Mouse (Mus musculus): Measurements from ENCODE around the gene Sntb2. TPM values are rescaled to one million over a fixed set of nuclear protein-coding genes. Genes with fewer than 3 reads are reported as not detected.
"Not testable (repeated sequence)": the region's sequence is repeated elsewhere in the genome, so short reads cannot be mapped to it uniquely, and the experiment has no call there.

The Sntb2 gene
- polyA plus RNA-seq, 1 experiment = 14.4 TPM

DNA sequence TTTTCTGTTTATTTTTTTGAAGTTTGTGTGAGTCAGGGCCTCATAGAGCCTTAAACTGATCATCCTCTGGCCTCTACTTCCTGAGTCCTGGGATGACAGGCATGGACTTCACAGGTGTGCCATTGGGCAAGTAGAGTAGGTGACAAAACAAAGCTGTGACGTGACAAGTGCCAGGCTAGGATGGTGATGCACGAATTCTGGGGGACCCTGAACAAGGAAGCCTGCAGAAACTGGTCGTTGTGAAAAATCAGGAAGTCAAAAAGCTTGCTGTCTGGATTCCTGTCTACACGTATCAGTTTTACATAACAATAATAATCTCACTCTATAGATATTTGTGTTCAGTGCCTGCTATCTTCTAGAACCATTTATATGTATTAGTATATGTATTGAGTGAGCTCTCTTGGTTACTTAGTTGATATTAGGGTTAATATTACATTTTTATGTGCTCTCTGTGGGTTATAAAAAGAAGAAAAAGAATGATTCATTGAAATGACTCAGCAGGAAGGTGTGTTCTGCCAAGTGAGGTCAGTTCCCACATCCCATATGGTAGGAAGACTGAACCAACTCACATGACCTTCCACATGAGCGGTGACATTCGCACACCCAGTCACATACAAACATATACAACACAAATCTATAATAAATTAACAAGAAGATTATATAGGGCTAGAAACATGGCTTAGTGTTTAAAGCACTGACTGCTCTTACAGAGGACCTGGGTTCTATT is 37.2 kb downstream of the Sntb2 start:
- no peaks in the 10 kb centered on the region for H3K4me1 ChIP-seq (ENCODE audit: control insufficient read depth, insufficient read depth, low read length)
- no peak for TF ChIP-seq CTCF (IDR thresholded peaks at IDR 0.05; ENCODE audit: control insufficient read depth, insufficient read depth, insufficient replicate concordance, low read depth, low read length)
- no peak for TF ChIP-seq POLR2A (IDR thresholded peaks at IDR 0.05; ENCODE audit: control insufficient read depth, low read depth, low read length)
- no peaks in the 10 kb centered on the region for H3K36me3 ChIP-seq (ENCODE audit: control insufficient read depth, insufficient read depth, low read length)
- H3K27me3 ChIP-seq (ENCODE audit: control insufficient read depth, insufficient read depth, low read length) = no peaks in the 10 kb centered on the region
- no peak overlapping the region for H3K27ac ChIP-seq (ENCODE audit: control insufficient read depth, insufficient read depth, low read depth, low read length)
- H3K4me3 ChIP-seq (ENCODE audit: control insufficient read depth, low read depth, low read length) = no peak overlapping the region

DNA sequence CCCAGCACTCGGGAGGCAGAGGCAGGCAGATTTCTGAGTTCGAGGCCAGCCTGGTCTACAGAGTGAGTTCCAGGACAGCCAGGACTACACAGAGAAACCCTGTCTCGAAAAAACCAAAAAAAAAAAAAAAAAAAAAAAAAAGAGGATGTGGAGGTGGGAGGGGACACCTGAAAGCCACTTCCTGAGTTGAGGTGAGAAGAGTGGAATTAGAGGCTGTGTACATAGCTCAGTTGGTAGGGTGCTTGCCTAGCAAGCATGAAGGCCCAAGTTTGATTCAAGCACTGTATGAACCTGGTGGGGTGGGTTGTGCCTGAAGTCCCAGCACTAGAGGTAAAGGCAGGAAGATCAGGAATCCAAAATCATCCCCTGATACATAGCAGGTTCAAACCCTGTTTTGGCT is 38.0 kb downstream of the Sntb2 start:
- H3K27me3 ChIP-seq (ENCODE audit: control insufficient read depth, insufficient read depth, low read length) = not testable (repeated sequence)

DNA sequence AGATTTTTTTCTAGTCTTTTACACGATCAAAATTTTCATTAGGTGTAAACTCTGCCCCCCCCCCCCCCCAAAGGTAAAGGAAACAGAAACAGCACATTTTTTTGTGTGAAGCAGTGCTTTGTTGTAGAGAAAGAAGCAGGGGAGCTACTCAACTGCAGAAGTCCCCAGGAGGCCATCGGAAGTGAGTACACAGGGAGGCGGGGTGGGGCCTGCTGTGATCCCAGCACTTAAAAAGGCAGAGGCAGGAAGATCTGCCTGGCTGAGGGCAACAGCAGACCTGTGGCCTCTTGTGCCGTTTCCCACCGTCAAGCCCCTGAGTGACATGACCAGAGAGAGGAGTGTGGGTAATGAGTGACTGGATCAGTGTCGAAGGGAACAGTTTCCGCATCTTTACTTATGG is 39.2 kb downstream of the Sntb2 start:
- H3K4me3 ChIP-seq (ENCODE audit: control insufficient read depth, low read depth, low read length) = no peak overlapping the region
- H3K27ac ChIP-seq (ENCODE audit: control insufficient read depth, insufficient read depth, low read depth, low read length) = no peak overlapping the region
- TF ChIP-seq CTCF (IDR thresholded peaks at IDR 0.05; ENCODE audit: control insufficient read depth, insufficient read depth, insufficient replicate concordance, low read depth, low read length) = no peak
- no peak for TF ChIP-seq POLR2A (IDR thresholded peaks at IDR 0.05; ENCODE audit: control insufficient read depth, low read depth, low read length)
- H3K27me3 ChIP-seq (ENCODE audit: control insufficient read depth, insufficient read depth, low read length) = no peaks in the 10 kb centered on the region
- H3K4me1 ChIP-seq (ENCODE audit: control insufficient read depth, insufficient read depth, low read length) = no peaks in the 10 kb centered on the region
- H3K36me3 ChIP-seq (ENCODE audit: control insufficient read depth, insufficient read depth, low read length) = no peaks in the 10 kb centered on the region

More for the DNA sequence above, 38.0 kb downstream of the Sntb2 start:
- H3K27ac ChIP-seq (ENCODE audit: control insufficient read depth, insufficient read depth, low read depth, low read length); H3K36me3 ChIP-seq (ENCODE audit: control insufficient read depth, insufficient read depth, low read length); H3K4me1 ChIP-seq (ENCODE audit: control insufficient read depth, insufficient read depth, low read length); H3K4me3 ChIP-seq (ENCODE audit: control insufficient read depth, low read depth, low read length): not testable (repeated sequence)

DNA sequence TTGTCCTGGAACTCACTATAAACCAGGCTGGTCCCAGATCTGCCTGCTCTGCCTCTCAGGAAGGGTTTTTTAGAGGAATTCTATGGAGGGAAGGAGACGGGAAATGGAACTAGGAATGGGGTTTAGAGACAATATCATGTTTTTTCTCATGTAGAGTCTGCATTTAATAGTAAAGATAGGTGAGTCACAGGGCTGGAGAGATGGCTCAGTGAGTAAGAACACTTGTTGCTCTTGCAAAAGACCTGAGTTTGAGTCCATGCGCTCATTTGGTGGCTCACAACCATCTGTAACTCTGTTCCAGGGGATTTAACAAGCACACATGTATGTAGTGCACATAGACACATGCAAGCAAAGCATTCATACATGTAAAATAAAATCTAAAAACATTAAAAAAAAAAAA is 40.2 kb downstream of the Sntb2 start:
- Histone ChIP-seq H3K36me3 (ENCODE audit: control insufficient read depth, insufficient read depth, low read length) (no peaks in the 10 kb centered on the region), H3K4me1 (ENCODE audit: control insufficient read depth, insufficient read depth, low read length) (no peaks in the 10 kb centered on the region), H3K4me3 (ENCODE audit: control insufficient read depth, low read depth, low read length) (no peak overlapping the region), H3K27ac (ENCODE audit: control insufficient read depth, insufficient read depth, low read depth, low read length) (no peak overlapping the region), H3K27me3 (ENCODE audit: control insufficient read depth, insufficient read depth, low read length) (no peaks in the 10 kb centered on the region)
- TF ChIP-seq POLR2A (IDR thresholded peaks at IDR 0.05; ENCODE audit: control insufficient read depth, low read depth, low read length) (no peak), CTCF (IDR thresholded peaks at IDR 0.05; ENCODE audit: control insufficient read depth, insufficient read depth, insufficient replicate concordance, low read depth, low read length) (no peak)

- Histone ChIP-seq H3K4me3 (ENCODE audit: control insufficient read depth, low read depth, low read length) (no peak overlapping the region), H3K36me3 (ENCODE audit: control insufficient read depth, insufficient read depth, low read length) (no peaks in the 10 kb centered on the region), H3K4me1 (ENCODE audit: control insufficient read depth, insufficient read depth, low read length) (no peaks in the 10 kb centered on the region), H3K27ac (ENCODE audit: control insufficient read depth, insufficient read depth, low read depth, low read length) (no peak overlapping the region), H3K27me3 (ENCODE audit: control insufficient read depth, insufficient read depth, low read length) (no peaks in the 10 kb centered on the region)
- no peak for TF ChIP-seq POLR2A (IDR thresholded peaks at IDR 0.05; ENCODE audit: control insufficient read depth, low read depth, low read length)
- no peak for TF ChIP-seq CTCF (IDR thresholded peaks at IDR 0.05; ENCODE audit: control insufficient read depth, insufficient read depth, insufficient replicate concordance, low read depth, low read length)
These were observed 40.9 kb downstream of the Sntb2 start for GRCm38 (mm10) chr8:106976436-106976835.

GRCm38 (mm10) chr8:106978755-106979251 is 43.3 kb downstream of the Sntb2 start:
- no peaks in the 10 kb centered on the region for H3K4me1 ChIP-seq (ENCODE audit: control insufficient read depth, insufficient read depth, low read length)
- no peak overlapping the region for H3K27ac ChIP-seq (ENCODE audit: control insufficient read depth, insufficient read depth, low read depth, low read length)
- TF ChIP-seq POLR2A (IDR thresholded peaks at IDR 0.05; ENCODE audit: control insufficient read depth, low read depth, low read length) = no peak
- TF ChIP-seq CTCF (IDR thresholded peaks at IDR 0.05; ENCODE audit: control insufficient read depth, insufficient read depth, insufficient replicate concordance, low read depth, low read length) = no peak
- H3K27me3 ChIP-seq (ENCODE audit: control insufficient read depth, insufficient read depth, low read length) = no peaks in the 10 kb centered on the region
- H3K4me3 ChIP-seq (ENCODE audit: control insufficient read depth, low read depth, low read length) = no peak overlapping the region
- peaks cover 2% of the 10 kb centered on the region; the same call in 1 of the 2 replicates for H3K36me3 ChIP-seq (ENCODE audit: control insufficient read depth, insufficient read depth, low read length)

- TF ChIP-seq POLR2A (IDR thresholded peaks at IDR 0.05; ENCODE audit: control insufficient read depth, low read depth, low read length) (no peak), CTCF (IDR thresholded peaks at IDR 0.05; ENCODE audit: control insufficient read depth, insufficient read depth, insufficient replicate concordance, low read depth, low read length) (no peak)
- H3K27ac ChIP-seq (ENCODE audit: control insufficient read depth, insufficient read depth, low read depth, low read length) = no peak overlapping the region
- no peaks in the 10 kb centered on the region for H3K4me1 ChIP-seq (ENCODE audit: control insufficient read depth, insufficient read depth, low read length)
- no peak overlapping the region for H3K4me3 ChIP-seq (ENCODE audit: control insufficient read depth, low read depth, low read length)
- H3K27me3 ChIP-seq (ENCODE audit: control insufficient read depth, insufficient read depth, low read length) = no peaks in the 10 kb centered on the region
- peaks cover 2% of the 10 kb centered on the region; the same call in 1 of the 2 replicates for H3K36me3 ChIP-seq (ENCODE audit: control insufficient read depth, insufficient read depth, low read length)
These were observed 49.9 kb downstream of the Sntb2 start for GRCm38 (mm10) chr8:106985404-106985821.
